Mouse (Mus musculus) ES-Bruce4 (cell line): ENCODE measurements around the gene Mvp.

Experiments
- CTCF ChIP-seq: IDR thresholded peaks from one replicate; pipeline ENCODE4 v1.8.1; 2011; ENCODE audit warnings: low read depth, low read length
- EP300 ChIP-seq: IDR thresholded peaks from 2 replicates; pipeline ENCODE4 v1.6.1; 2011; ENCODE audit warnings: low read depth, low read length; ENCODE audit not compliant: insufficient read depth
- POLR2A ChIP-seq: IDR thresholded peaks from one replicate; pipeline ENCODE4 v1.8.1; 2011; ENCODE audit warnings: low read length; ENCODE audit not compliant: insufficient read depth

GRCm38 (mm10) chr7:126961095-126961494 lies 53.3 kb downstream of the Mvp start:
- TF ChIP-seq CTCF: no peak
- no peak for TF ChIP-seq EP300
- no peak for TF ChIP-seq POLR2A
